Mouse (Mus musculus): ENCODE results near the gene Foxl1. TPM values are rescaled to one million over a fixed set of nuclear protein-coding genes. Genes with fewer than 3 reads are reported as not detected.
"Not testable (repeated sequence)": the region's sequence is repeated elsewhere in the genome, so short reads cannot be mapped to it uniquely, and the experiment has no call there.

The Foxl1 gene
- polyA plus RNA-seq, 1 experiment from 2014 or later, result 1.9 TPM

GRCm38 (mm10) chr8:121145457-121146134 is 17.9 kb downstream of the Foxl1 start:
- not testable (repeated sequence) for H3K9ac ChIP-seq (ENCODE audit: low read depth, low read length); H3K27ac ChIP-seq (ENCODE audit: low read depth, low read length); H3K27me3 ChIP-seq (ENCODE audit: control insufficient read depth, insufficient read depth, low read length); H3K4me1 ChIP-seq (replicated peaks; ENCODE audit: control insufficient read depth, insufficient read depth, low read length); H3K4me2 ChIP-seq (replicated peaks; ENCODE audit: low read depth, low read length); DNase-seq (ENCODE audit: low spot score); ATAC-seq (ENCODE audit: low FRiP score); H3K4me3 ChIP-seq (ENCODE audit: low read depth, low read length); H3K36me3 ChIP-seq (ENCODE audit: control insufficient read depth, insufficient read depth, low read length); H3K9me3 ChIP-seq (ENCODE audit: control insufficient read depth, low read length)
- WGBS, result 77% methylated on average over 4 of the region's 6 CpGs

GRCm38 (mm10) chr8:121148573-121149083 is 20.9 kb downstream of the Foxl1 start:
- Histone ChIP-seq H3K9me3 (ENCODE audit: control insufficient read depth, low read length) (no peaks in the 10 kb centered on the region), H3K9ac (ENCODE audit: low read depth, low read length) (no peak overlapping the region), H3K4me2 (replicated peaks; ENCODE audit: low read depth, low read length) (no peak overlapping the region), H3K27me3 (ENCODE audit: control insufficient read depth, insufficient read depth, low read length) (0 out of 2 replicates have a peak, but pooled peaks cover under 1% of the 10 kb centered on the region), H3K36me3 (ENCODE audit: control insufficient read depth, insufficient read depth, low read length) (no peaks in the 10 kb centered on the region), H3K4me3 (ENCODE audit: low read depth, low read length) (no peak overlapping the region), H3K4me1 (replicated peaks; ENCODE audit: control insufficient read depth, insufficient read depth, low read length) (no peaks in the 10 kb centered on the region), H3K27ac (ENCODE audit: low read depth, low read length) (no peak overlapping the region)
- no peak for DNase-seq (ENCODE audit: low spot score)
- 70% methylated on average over 8 of the region's 8 CpGs for WGBS
- ATAC-seq (ENCODE audit: low FRiP score), result no peak

DNA sequence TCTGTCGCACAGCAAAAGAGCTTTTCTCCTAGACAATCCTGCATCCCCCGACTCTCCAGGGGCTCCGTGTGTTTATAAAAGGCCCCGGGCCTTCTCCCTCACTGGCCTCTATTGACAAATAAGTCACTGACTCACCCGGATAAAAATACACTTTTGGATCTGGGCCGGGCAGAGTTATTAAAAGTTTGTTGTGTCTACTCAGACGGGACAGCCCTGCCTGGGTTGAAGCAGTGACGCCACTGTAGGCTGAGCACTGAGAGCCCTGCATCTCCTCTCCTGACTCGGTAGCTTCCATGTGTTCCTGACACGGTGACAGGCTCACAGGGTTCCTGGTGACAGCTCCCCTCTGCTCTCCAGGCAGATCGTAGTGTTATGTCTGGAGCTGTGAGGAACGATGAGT is 24.7 kb downstream of the Foxl1 start:
- no peak for ATAC-seq (ENCODE audit: low FRiP score)
- 63% methylated on average over 12 of the region's 12 CpGs for WGBS
- no peaks in the 10 kb centered on the region for H3K27me3 ChIP-seq (ENCODE audit: control insufficient read depth, insufficient read depth, low read length)
- no peak overlapping the region for H3K4me2 ChIP-seq (replicated peaks; ENCODE audit: low read depth, low read length)
- H3K36me3 ChIP-seq (ENCODE audit: control insufficient read depth, insufficient read depth, low read length), result no peaks in the 10 kb centered on the region
- no peaks in the 10 kb centered on the region for H3K4me1 ChIP-seq (replicated peaks; ENCODE audit: control insufficient read depth, insufficient read depth, low read length)
- H3K27ac ChIP-seq (ENCODE audit: low read depth, low read length), result no peak overlapping the region
- DNase-seq (ENCODE audit: low spot score), result no peak
- H3K9me3 ChIP-seq (ENCODE audit: control insufficient read depth, low read length), result no peaks in the 10 kb centered on the region
- H3K4me3 ChIP-seq (ENCODE audit: low read depth, low read length), result no peak overlapping the region
- H3K9ac ChIP-seq (ENCODE audit: low read depth, low read length), result no peak overlapping the region

DNA sequence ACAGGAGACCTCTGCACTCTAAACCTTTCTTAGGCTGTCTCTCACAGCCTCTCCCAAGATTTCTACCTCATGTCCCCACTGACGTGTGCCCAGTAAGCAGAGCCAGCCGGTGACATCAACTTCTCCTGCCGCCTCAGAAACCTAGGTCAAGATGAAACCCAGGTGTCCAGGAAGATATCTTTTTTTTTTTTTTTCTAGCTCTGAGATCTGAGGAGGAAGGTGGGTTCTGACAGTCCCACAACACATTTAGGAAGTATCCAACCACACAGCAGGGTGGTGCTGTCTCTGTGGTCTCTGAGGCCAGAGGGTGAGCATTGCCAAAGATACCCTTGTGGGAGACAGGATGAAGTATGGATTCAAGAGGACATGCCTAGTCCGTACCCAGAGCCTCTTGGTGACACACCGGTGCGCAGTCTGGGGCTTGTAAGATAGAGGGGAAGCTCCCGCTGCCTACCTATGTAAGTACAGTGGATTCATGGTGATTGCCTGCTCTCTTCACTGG is 29.3 kb downstream of the Foxl1 start:
- Histone ChIP-seq H3K4me1 (replicated peaks; ENCODE audit: control insufficient read depth, insufficient read depth, low read length) (no peaks in the 10 kb centered on the region), H3K36me3 (ENCODE audit: control insufficient read depth, insufficient read depth, low read length) (no peaks in the 10 kb centered on the region), H3K4me3 (ENCODE audit: low read depth, low read length) (no peak overlapping the region), H3K4me2 (replicated peaks; ENCODE audit: low read depth, low read length) (no peak overlapping the region), H3K27ac (ENCODE audit: low read depth, low read length) (no peak overlapping the region), H3K27me3 (ENCODE audit: control insufficient read depth, insufficient read depth, low read length) (no peaks in the 10 kb centered on the region), H3K9ac (ENCODE audit: low read depth, low read length) (no peak overlapping the region), H3K9me3 (ENCODE audit: control insufficient read depth, low read length) (no peaks in the 10 kb centered on the region)
- WGBS, result 90% methylated on average over 7 of the region's 7 CpGs
- ATAC-seq (ENCODE audit: low FRiP score), result no peak
- no peak for DNase-seq (ENCODE audit: low spot score)

- 89% methylated on average over 13 of the region's 13 CpGs for WGBS
- Histone ChIP-seq H3K9me3 (ENCODE audit: control insufficient read depth, low read length) (no peaks in the 10 kb centered on the region), H3K36me3 (ENCODE audit: control insufficient read depth, insufficient read depth, low read length) (no peaks in the 10 kb centered on the region), H3K27ac (ENCODE audit: low read depth, low read length) (no peak overlapping the region), H3K4me2 (replicated peaks; ENCODE audit: low read depth, low read length) (no peak overlapping the region), H3K4me3 (ENCODE audit: low read depth, low read length) (no peak overlapping the region), H3K9ac (ENCODE audit: low read depth, low read length) (no peak overlapping the region), H3K27me3 (ENCODE audit: control insufficient read depth, insufficient read depth, low read length) (no peaks in the 10 kb centered on the region), H3K4me1 (replicated peaks; ENCODE audit: control insufficient read depth, insufficient read depth, low read length) (no peaks in the 10 kb centered on the region)
- ATAC-seq (ENCODE audit: low FRiP score) (no peak), DNase-seq (ENCODE audit: low spot score) (no peak)
These were observed 31.1 kb downstream of the Foxl1 start for GRCm38 (mm10) chr8:121158812-121159211.

GRCm38 (mm10) chr8:121161437-121161836 is 33.7 kb downstream of the Foxl1 start:
- Histone ChIP-seq H3K9ac (ENCODE audit: low read depth, low read length) (no peak overlapping the region), H3K27me3 (ENCODE audit: control insufficient read depth, insufficient read depth, low read length) (no peaks in the 10 kb centered on the region), H3K9me3 (ENCODE audit: control insufficient read depth, low read length) (no peaks in the 10 kb centered on the region), H3K4me2 (replicated peaks; ENCODE audit: low read depth, low read length) (no peak overlapping the region), H3K4me3 (ENCODE audit: low read depth, low read length) (no peak overlapping the region), H3K27ac (ENCODE audit: low read depth, low read length) (no peak overlapping the region), H3K36me3 (ENCODE audit: control insufficient read depth, insufficient read depth, low read length) (no peaks in the 10 kb centered on the region), H3K4me1 (replicated peaks; ENCODE audit: control insufficient read depth, insufficient read depth, low read length) (no peaks in the 10 kb centered on the region)
- ATAC-seq (ENCODE audit: low FRiP score) (no peak), DNase-seq (ENCODE audit: low spot score) (no peak)
- WGBS, result 91% methylated on average over 5 of the region's 5 CpGs

- Histone ChIP-seq H3K4me1 (replicated peaks; ENCODE audit: control insufficient read depth, insufficient read depth, low read length) (no peaks in the 10 kb centered on the region), H3K36me3 (ENCODE audit: control insufficient read depth, insufficient read depth, low read length) (no peaks in the 10 kb centered on the region), H3K27ac (ENCODE audit: low read depth, low read length) (no peak overlapping the region), H3K4me2 (replicated peaks; ENCODE audit: low read depth, low read length) (no peak overlapping the region), H3K9me3 (ENCODE audit: control insufficient read depth, low read length) (no peaks in the 10 kb centered on the region), H3K9ac (ENCODE audit: low read depth, low read length) (no peak overlapping the region), H3K27me3 (ENCODE audit: control insufficient read depth, insufficient read depth, low read length) (no peaks in the 10 kb centered on the region), H3K4me3 (ENCODE audit: low read depth, low read length) (no peak overlapping the region)
- WGBS, result 78% methylated on average over 4 of the region's 4 CpGs
- ATAC-seq (ENCODE audit: low FRiP score) (no peak), DNase-seq (ENCODE audit: low spot score) (no peak)
These were observed 34.7 kb downstream of the Foxl1 start for GRCm38 (mm10) chr8:121162413-121162812.

GRCm38 (mm10) chr8:121162906-121163695 is 35.4 kb downstream of the Foxl1 start:
- Histone ChIP-seq H3K27ac (ENCODE audit: low read depth, low read length) (no peak overlapping the region), H3K9me3 (ENCODE audit: control insufficient read depth, low read length) (no peaks in the 10 kb centered on the region), H3K27me3 (ENCODE audit: control insufficient read depth, insufficient read depth, low read length) (no peaks in the 10 kb centered on the region), H3K4me2 (replicated peaks; ENCODE audit: low read depth, low read length) (no peak overlapping the region), H3K9ac (ENCODE audit: low read depth, low read length) (no peak overlapping the region), H3K4me3 (ENCODE audit: low read depth, low read length) (no peak overlapping the region), H3K36me3 (ENCODE audit: control insufficient read depth, insufficient read depth, low read length) (no peaks in the 10 kb centered on the region), H3K4me1 (replicated peaks; ENCODE audit: control insufficient read depth, insufficient read depth, low read length) (no peaks in the 10 kb centered on the region)
- DNase-seq (ENCODE audit: low spot score) (no peak), ATAC-seq (ENCODE audit: low FRiP score) (no peak)
- WGBS, result 80% methylated on average over 11 of the region's 11 CpGs
